Mouse (Mus musculus): ENCODE results near the gene Themis. TPM values are rescaled to one million over a fixed set of nuclear protein-coding genes. Genes with fewer than 3 reads are reported as not detected.

Gene Themis
- total and polyA plus RNA-seq, 2 experiments from 2014 or later: not detected

DNA sequence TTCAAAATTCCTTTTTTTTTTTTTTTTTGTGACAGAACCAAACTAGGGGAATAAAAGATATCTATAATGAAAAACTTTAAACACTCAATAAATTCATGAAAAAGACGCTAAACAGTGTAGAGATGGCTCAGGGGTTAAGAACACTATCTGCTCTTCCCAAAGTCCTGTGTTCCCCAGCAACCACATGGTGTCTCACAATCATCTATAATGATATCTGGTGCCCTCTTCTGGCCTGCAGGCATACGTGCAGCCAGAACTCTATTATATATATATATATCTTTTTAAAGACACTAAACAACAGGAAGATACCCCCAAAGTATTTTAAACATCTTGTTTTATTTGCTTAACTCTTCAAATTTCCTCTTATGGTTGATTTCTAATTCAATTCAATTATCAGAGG, 62.0 kb downstream of the Themis start:
- Histone ChIP-seq H3K27ac (ENCODE audit: low read depth) (no peak overlapping the region), H3K27me3 (ENCODE audit: control insufficient read depth, insufficient read depth, low read length) (no peaks in the 10 kb centered on the region), H3K9ac (replicated peaks; ENCODE audit: low read depth, low read length) (no peak overlapping the region), H3K4me3 (ENCODE audit: low read depth, low read length) (no peak overlapping the region), H3K36me3 (replicated peaks; ENCODE audit: control insufficient read depth, insufficient read depth, low read length) (no peaks in the 10 kb centered on the region), H3K9me3 (replicated peaks; ENCODE audit: control insufficient read depth, low read length) (no peaks in the 10 kb centered on the region), H3K4me1 (ENCODE audit: control insufficient read depth, insufficient read depth) (no peaks in the 10 kb centered on the region), H3K4me2 (ENCODE audit: low read depth, low read length) (no peak overlapping the region)
- no peak for ATAC-seq (ENCODE audit: insufficient read depth, low read depth)
- DNase-seq (ENCODE audit: low spot score): peak; percentile 26
- WGBS: 8% methylated on average over 2 of the region's 2 CpGs
- TF ChIP-seq CTCF (IDR thresholded peaks at IDR 0.05; ENCODE audit: low read depth) (peak; percentile 66), EP300 (IDR thresholded peaks at IDR 0.05; ENCODE audit: low read depth) (no peak)

DNA sequence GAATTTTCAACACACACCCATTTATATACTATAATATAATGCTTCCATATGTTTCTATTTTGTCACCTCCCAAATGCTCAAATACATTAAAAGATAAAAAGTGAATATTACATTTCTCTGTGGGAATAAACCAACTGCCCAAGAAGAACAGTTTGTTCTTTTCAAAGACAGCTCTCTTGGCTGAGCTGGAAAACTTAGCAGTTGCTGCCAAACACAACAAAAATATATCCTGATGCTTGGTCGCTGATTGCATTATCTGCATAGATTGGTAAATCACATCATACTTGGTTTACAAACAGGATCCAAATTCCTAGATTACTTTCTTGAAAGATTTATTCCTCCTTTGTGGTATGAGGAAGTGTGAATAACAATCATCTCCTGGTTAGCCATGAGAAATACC, 69.8 kb downstream of the Themis start:
- WGBS: 56% methylated on average over 1 of the region's 1 CpGs

DNA sequence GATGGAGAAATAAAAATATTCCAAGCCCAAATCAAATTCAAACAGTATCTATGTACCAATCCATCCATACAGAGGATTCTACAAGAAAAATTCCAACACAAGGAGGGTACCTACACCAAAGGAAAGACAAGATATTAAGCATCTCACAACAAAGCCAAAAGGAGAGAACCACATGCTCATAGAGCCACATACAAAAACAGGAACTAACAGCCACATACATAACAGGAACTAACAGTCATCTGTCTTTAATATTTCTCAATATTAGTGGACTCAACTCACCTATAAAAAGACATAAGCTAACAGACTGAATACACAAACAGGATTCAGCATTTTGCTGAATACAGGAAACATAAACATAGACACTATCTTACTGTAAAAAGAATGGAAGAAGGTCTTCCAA, 78.3 kb downstream of the Themis start:
- DNase-seq (ENCODE audit: low spot score) (no peak), ATAC-seq (ENCODE audit: insufficient read depth, low read depth) (no peak)
- no peak overlapping the region for H3K4me2 ChIP-seq (ENCODE audit: low read depth, low read length)
- no peaks in the 10 kb centered on the region for H3K27me3 ChIP-seq (ENCODE audit: control insufficient read depth, insufficient read depth, low read length)
- no peak overlapping the region for H3K27ac ChIP-seq (ENCODE audit: low read depth)
- H3K9ac ChIP-seq (replicated peaks; ENCODE audit: low read depth, low read length): no peak overlapping the region
- no peak for TF ChIP-seq CTCF (IDR thresholded peaks at IDR 0.05; ENCODE audit: low read depth)
- TF ChIP-seq EP300 (IDR thresholded peaks at IDR 0.05; ENCODE audit: low read depth): no peak
- no peaks in the 10 kb centered on the region for H3K36me3 ChIP-seq (replicated peaks; ENCODE audit: control insufficient read depth, insufficient read depth, low read length)
- no peaks in the 10 kb centered on the region for H3K4me1 ChIP-seq (ENCODE audit: control insufficient read depth, insufficient read depth)
- H3K9me3 ChIP-seq (replicated peaks; ENCODE audit: control insufficient read depth, low read length): no peaks in the 10 kb centered on the region
- H3K4me3 ChIP-seq (ENCODE audit: low read depth, low read length): no peak overlapping the region

More for the DNA sequence above, 69.8 kb downstream of the Themis start:
- Histone ChIP-seq H3K4me3 (ENCODE audit: low read depth, low read length) (no peak overlapping the region), H3K36me3 (replicated peaks; ENCODE audit: control insufficient read depth, insufficient read depth, low read length) (no peaks in the 10 kb centered on the region), H3K27me3 (ENCODE audit: control insufficient read depth, insufficient read depth, low read length) (no peaks in the 10 kb centered on the region), H3K9me3 (replicated peaks; ENCODE audit: control insufficient read depth, low read length) (no peaks in the 10 kb centered on the region; the same call in 1 of the 2 replicates), H3K27ac (ENCODE audit: low read depth) (no peak overlapping the region), H3K9ac (replicated peaks; ENCODE audit: low read depth, low read length) (no peak overlapping the region), H3K4me1 (ENCODE audit: control insufficient read depth, insufficient read depth) (no peaks in the 10 kb centered on the region), H3K4me2 (ENCODE audit: low read depth, low read length) (no peak overlapping the region)
- DNase-seq (ENCODE audit: low spot score): no peak
- TF ChIP-seq EP300 (IDR thresholded peaks at IDR 0.05; ENCODE audit: low read depth): no peak
- no peak for TF ChIP-seq CTCF (IDR thresholded peaks at IDR 0.05; ENCODE audit: low read depth)
- no peak for ATAC-seq (ENCODE audit: insufficient read depth, low read depth)

DNA sequence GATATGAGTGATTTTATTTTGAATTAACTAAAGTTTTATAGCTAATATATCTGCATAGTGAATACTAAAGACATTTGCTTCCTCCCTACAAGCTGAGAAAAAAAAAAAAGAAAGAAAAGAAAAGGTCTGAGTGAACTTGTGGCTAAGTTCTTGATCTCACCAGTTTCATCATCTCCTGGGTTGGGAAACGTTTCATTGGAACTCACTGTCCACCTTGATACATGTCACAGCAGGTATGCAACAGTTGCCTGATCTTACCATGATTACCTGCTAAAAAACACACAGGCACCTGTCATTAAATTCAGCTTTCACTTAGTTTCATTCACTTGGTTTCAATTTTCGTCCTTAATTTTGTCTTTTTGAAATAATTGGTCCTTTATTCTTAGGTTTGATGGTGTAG, 85.2 kb downstream of the Themis start:
- Histone ChIP-seq H3K27me3 (ENCODE audit: control insufficient read depth, insufficient read depth, low read length) (no peaks in the 10 kb centered on the region), H3K27ac (ENCODE audit: low read depth) (no peak overlapping the region), H3K36me3 (replicated peaks; ENCODE audit: control insufficient read depth, insufficient read depth, low read length) (no peaks in the 10 kb centered on the region), H3K4me3 (ENCODE audit: low read depth, low read length) (no peak overlapping the region), H3K4me1 (ENCODE audit: control insufficient read depth, insufficient read depth) (no peaks in the 10 kb centered on the region), H3K9me3 (replicated peaks; ENCODE audit: control insufficient read depth, low read length) (no peaks in the 10 kb centered on the region), H3K4me2 (ENCODE audit: low read depth, low read length) (no peak overlapping the region), H3K9ac (replicated peaks; ENCODE audit: low read depth, low read length) (no peak overlapping the region)
- ATAC-seq (ENCODE audit: insufficient read depth, low read depth): no peak
- TF ChIP-seq EP300 (IDR thresholded peaks at IDR 0.05; ENCODE audit: low read depth) (no peak), CTCF (IDR thresholded peaks at IDR 0.05; ENCODE audit: low read depth) (no peak)
- 48% methylated on average over 2 of the region's 2 CpGs for WGBS
- DNase-seq (ENCODE audit: low spot score): no peak

DNA sequence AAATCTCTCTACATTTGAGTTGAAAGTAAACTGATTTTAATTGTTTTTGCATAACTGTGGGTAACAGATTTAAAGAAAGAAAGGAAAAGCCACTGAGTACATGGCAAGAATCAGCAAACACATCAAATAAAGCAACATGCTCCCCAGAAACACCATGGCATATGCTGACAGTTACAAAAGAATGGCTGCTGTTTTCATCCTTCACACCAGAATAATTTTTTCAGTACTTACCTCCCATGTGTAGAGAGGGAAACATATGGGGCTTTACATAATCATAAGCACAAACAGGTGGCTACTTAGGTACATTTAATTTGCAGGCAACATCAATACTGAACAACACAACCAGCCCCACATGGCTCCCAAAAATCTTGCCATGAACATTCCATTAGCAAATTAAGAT, 86.8 kb downstream of the Themis start:
- no peak overlapping the region for H3K9ac ChIP-seq (replicated peaks; ENCODE audit: low read depth, low read length)
- no peaks in the 10 kb centered on the region for H3K27me3 ChIP-seq (ENCODE audit: control insufficient read depth, insufficient read depth, low read length)
- ATAC-seq (ENCODE audit: insufficient read depth, low read depth) (no peak), DNase-seq (ENCODE audit: low spot score) (no peak)
- no peaks in the 10 kb centered on the region for H3K36me3 ChIP-seq (replicated peaks; ENCODE audit: control insufficient read depth, insufficient read depth, low read length)
- no peak overlapping the region for H3K4me2 ChIP-seq (ENCODE audit: low read depth, low read length)
- H3K27ac ChIP-seq (ENCODE audit: low read depth): no peak overlapping the region
- no peaks in the 10 kb centered on the region for H3K4me1 ChIP-seq (ENCODE audit: control insufficient read depth, insufficient read depth)
- no peak overlapping the region for H3K4me3 ChIP-seq (ENCODE audit: low read depth, low read length)
- H3K9me3 ChIP-seq (replicated peaks; ENCODE audit: control insufficient read depth, low read length): no peaks in the 10 kb centered on the region
- TF ChIP-seq EP300 (IDR thresholded peaks at IDR 0.05; ENCODE audit: low read depth) (no peak), CTCF (IDR thresholded peaks at IDR 0.05; ENCODE audit: low read depth) (no peak)

DNA sequence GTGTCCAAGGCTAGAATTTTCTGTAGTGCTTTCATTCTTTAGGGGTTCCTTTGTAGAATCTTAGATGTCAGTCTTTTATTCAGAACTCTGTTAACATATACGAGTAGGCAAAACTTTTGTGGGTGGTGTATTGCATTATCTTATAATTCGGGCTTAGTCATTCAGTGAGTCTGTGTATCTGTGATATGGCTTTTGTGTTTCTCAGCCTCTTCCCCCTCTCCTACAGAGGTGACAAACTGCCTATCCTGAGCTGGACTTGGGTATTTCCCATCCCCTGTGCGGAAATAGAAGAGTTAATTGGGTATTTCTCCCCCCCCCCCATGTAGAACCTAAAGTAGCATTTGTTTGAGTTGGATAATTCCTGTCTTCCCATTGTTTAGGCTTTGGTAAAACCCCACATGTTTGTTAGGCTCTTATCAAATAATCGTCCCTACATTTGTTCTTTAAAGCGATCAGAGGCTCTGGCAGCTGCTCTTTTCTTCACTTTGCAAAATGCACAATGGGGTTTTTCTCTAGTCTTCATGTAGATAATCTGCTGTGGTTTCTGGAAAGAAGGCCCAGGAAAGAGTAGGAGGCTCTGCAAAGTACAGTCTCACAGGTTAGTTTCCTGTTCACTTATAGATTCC, 108.7 kb downstream of the Themis start:
- Histone ChIP-seq H3K4me2 (ENCODE audit: low read depth, low read length) (no peak overlapping the region), H3K9me3 (replicated peaks; ENCODE audit: control insufficient read depth, low read length) (no peaks in the 10 kb centered on the region)

More for the DNA sequence above, 108.7 kb downstream of the Themis start:
- no peaks in the 10 kb centered on the region for H3K36me3 ChIP-seq (replicated peaks; ENCODE audit: control insufficient read depth, insufficient read depth, low read length)
- no peak overlapping the region for H3K4me3 ChIP-seq (ENCODE audit: low read depth, low read length)
- no peaks in the 10 kb centered on the region for H3K4me1 ChIP-seq (ENCODE audit: control insufficient read depth, insufficient read depth)
- ATAC-seq (ENCODE audit: insufficient read depth, low read depth): no peak
- WGBS: 63% methylated on average over 5 of the region's 5 CpGs
- no peak overlapping the region for H3K27ac ChIP-seq (ENCODE audit: low read depth)
- no peak for TF ChIP-seq EP300 (IDR thresholded peaks at IDR 0.05; ENCODE audit: low read depth)
- no peaks in the 10 kb centered on the region for H3K27me3 ChIP-seq (ENCODE audit: control insufficient read depth, insufficient read depth, low read length)
- DNase-seq (ENCODE audit: low spot score): no peak
- H3K9ac ChIP-seq (replicated peaks; ENCODE audit: low read depth, low read length): no peak overlapping the region

Data from heart, postnatal 0 days (tissue).